Mouse (Mus musculus) CH12.LX (cell line): ENCODE data around the gene Rps3. TPM values are rescaled to one million over a fixed set of nuclear protein-coding genes. Genes with fewer than 3 reads are reported as not detected.

ENCODE experiments used
- DNase-seq: peaks from one replicate; pipeline ENCODE4 v3.0.0-alpha.2; 2013; ENCODE audit errors: extremely low read depth
- H3K27ac ChIP-seq: 2 replicates; pipeline ENCODE4 v1.5.1; 2012; ENCODE audit warnings: low read depth, mild to moderate bottlenecking, control low read depth, moderate library complexity; ENCODE audit not compliant: insufficient read depth
- H3K27me3 ChIP-seq: replicated peaks from 2 replicates; pipeline ENCODE3; 2012; ENCODE audit warnings: inconsistent platforms
- H3K36me3 ChIP-seq, 2 experiments: replicated peaks in 1 of 2; 2 replicates each; pipeline versions ENCODE3 to v1.6.1; 2012; ENCODE audit warnings: inconsistent platforms in 1 of 2, low read length in 1 of 2, mild to moderate bottlenecking in 1 of 2, mixed read lengths in 1 of 2, moderate library complexity in 1 of 2; ENCODE audit not compliant: control insufficient read depth in 1 of 2, insufficient read depth in 1 of 2
- H3K4me1 ChIP-seq, 2 experiments: 2 replicates each; pipeline ENCODE4 v1.6.1; 2012; ENCODE audit warnings: inconsistent platforms in 1 of 2, moderate library complexity in 1 of 2; ENCODE audit not compliant: insufficient read depth in 2 of 2, control insufficient read depth in 1 of 2
- H3K4me2 ChIP-seq: 2 replicates; pipeline ENCODE4 v1.6.1; 2012; ENCODE audit warnings: low read depth, mild to moderate bottlenecking, control low read depth; ENCODE audit not compliant: poor library complexity, insufficient read depth, severe bottlenecking
- H3K4me3 ChIP-seq, 3 experiments: fragments of 150-350 bp in 1 of 3; sonication (generic) in 1 of 3; replicated peaks in 1 of 3; 2 replicates each; pipeline versions ENCODE3 to v1.5.1; 2011 to 2012; ENCODE audit warnings: low read depth in 2 of 3, low read length in 2 of 3, mild to moderate bottlenecking in 2 of 3, moderate library complexity in 2 of 3, control low read depth in 1 of 3, improper control_type of control experiment in 1 of 3, inconsistent platforms in 1 of 3, mixed read lengths in 1 of 3; ENCODE audit not compliant: poor library complexity in 1 of 3
- H3K79me2 ChIP-seq: replicated peaks from 2 replicates; pipeline ENCODE4 v1.6.1; 2012; ENCODE audit warnings: mild to moderate bottlenecking, moderate library complexity; ENCODE audit not compliant: control insufficient read depth, poor library complexity, insufficient read depth, severe bottlenecking; ENCODE audit errors: extremely low read depth
- H3K9ac ChIP-seq: 2 replicates; pipeline ENCODE4 v1.6.1; 2012; ENCODE audit warnings: low read depth, mild to moderate bottlenecking, control low read depth, moderate library complexity; ENCODE audit not compliant: insufficient read depth
- H3K9me3 ChIP-seq: replicated peaks from 2 replicates; pipeline ENCODE3; 2012; ENCODE audit warnings: low read length, inconsistent platforms, mixed read lengths
- BHLHE40 ChIP-seq: IDR thresholded peaks from 2 replicates; pipeline ENCODE4 v1.6.1; 2011; ENCODE audit warnings: mild to moderate bottlenecking, low read depth, low read length, improper control_type of control experiment
- CHD1 ChIP-seq: IDR thresholded peaks from 2 replicates; pipeline ENCODE4 v1.6.1; 2012; ENCODE audit warnings: low read depth, low read length, improper control_type of control experiment, inconsistent platforms
- CHD2 ChIP-seq: IDR thresholded peaks from 2 replicates; pipeline ENCODE4 v1.6.1; 2011; ENCODE audit warnings: low read length, improper control_type of control experiment
- CTCF ChIP-seq, 2 experiments: IDR thresholded peaks in 1 of 2; conservative IDR thresholded peaks in 1 of 2; 2 replicates each; pipeline ENCODE4 v1.5.1; 2011 to 2012; ENCODE audit warnings: low read depth in 2 of 2, low read length in 2 of 2, improper control_type of control experiment in 1 of 2, inconsistent platforms in 1 of 2, mild to moderate bottlenecking in 1 of 2, moderate library complexity in 1 of 2
- E2F4 ChIP-seq: IDR thresholded peaks from 2 replicates; pipeline ENCODE4 v1.6.1; 2011; ENCODE audit warnings: low read depth, low read length, improper control_type of control experiment; ENCODE audit not compliant: insufficient replicate concordance
- ELF1 ChIP-seq: IDR thresholded peaks from 2 replicates; pipeline ENCODE4 v1.6.1; 2014; ENCODE audit warnings: low read depth, mild to moderate bottlenecking, inconsistent platforms, low read length, improper control_type of control experiment
- EP300 ChIP-seq: IDR thresholded peaks from 2 replicates; pipeline ENCODE4 v1.6.1; 2011; ENCODE audit warnings: low read length, improper control_type of control experiment
- ETS1 ChIP-seq: conservative IDR thresholded peaks from 2 replicates; pipeline ENCODE4 v1.6.1; 2012; ENCODE audit warnings: low read depth, mild to moderate bottlenecking, inconsistent platforms, low read length, improper control_type of control experiment, moderate library complexity
- HCFC1 ChIP-seq: IDR thresholded peaks from 2 replicates; pipeline ENCODE4 v1.6.1; 2012; ENCODE audit warnings: low read depth, mild to moderate bottlenecking, inconsistent platforms, low read length, improper control_type of control experiment
- IRF4 ChIP-seq: IDR thresholded peaks from 2 replicates; pipeline ENCODE4 v1.6.1; 2014; ENCODE audit warnings: low read depth, mild to moderate bottlenecking, inconsistent platforms, low read length, improper control_type of control experiment
- JUN ChIP-seq: IDR thresholded peaks from 2 replicates; pipeline ENCODE4 v1.6.1; 2011; ENCODE audit warnings: low read depth, mild to moderate bottlenecking, low read length, improper control_type of control experiment, moderate library complexity; ENCODE audit not compliant: insufficient read depth
- JUND ChIP-seq: conservative IDR thresholded peaks from 2 replicates; pipeline ENCODE4 v1.6.1; 2011; ENCODE audit warnings: low read depth, low read length, improper control_type of control experiment
- MAFK ChIP-seq: IDR thresholded peaks from 2 replicates; pipeline ENCODE4 v1.6.1; 2011; ENCODE audit warnings: low read length, improper control_type of control experiment; ENCODE audit not compliant: insufficient replicate concordance
- MAX ChIP-seq: IDR thresholded peaks from 2 replicates; pipeline ENCODE4 v1.6.1; 2011; ENCODE audit warnings: low read length, improper control_type of control experiment
- MAZ ChIP-seq: IDR thresholded peaks from 2 replicates; pipeline ENCODE4 v1.6.1; 2012; ENCODE audit warnings: low read depth, mild to moderate bottlenecking, inconsistent platforms, low read length, improper control_type of control experiment, moderate library complexity
- MEF2A ChIP-seq: IDR thresholded peaks from 2 replicates; pipeline ENCODE4 v1.6.1; 2014; ENCODE audit warnings: low read depth, mild to moderate bottlenecking, inconsistent platforms, low read length, improper control_type of control experiment, borderline replicate concordance
- MXI1 ChIP-seq: IDR thresholded peaks from 2 replicates; pipeline ENCODE4 v1.6.1; 2011; ENCODE audit warnings: mild to moderate bottlenecking, low read depth, low read length, improper control_type of control experiment
- MYC ChIP-seq: IDR thresholded peaks from 2 replicates; pipeline ENCODE4 v1.6.1; 2011; ENCODE audit warnings: low read depth, mild to moderate bottlenecking, improper control_type of control experiment, low read length
- NELFE ChIP-seq: IDR thresholded peaks from 2 replicates; pipeline ENCODE4 v1.6.1; 2011; ENCODE audit warnings: low read depth, low read length, improper control_type of control experiment
- NRF1 ChIP-seq: IDR thresholded peaks from 2 replicates; pipeline ENCODE4 v1.6.1; 2014; ENCODE audit warnings: low read depth, mild to moderate bottlenecking, inconsistent platforms, low read length, improper control_type of control experiment, moderate library complexity
- PAX5 ChIP-seq: IDR thresholded peaks from 2 replicates; pipeline ENCODE4 v1.6.1; 2012; ENCODE audit warnings: low read length, inconsistent platforms, mixed read lengths
- POLR2A ChIP-seq: IDR thresholded peaks from 2 replicates; pipeline ENCODE4 v1.6.1; 2011; ENCODE audit warnings: low read depth, mild to moderate bottlenecking, improper control_type of control experiment, low read length
- POLR2AphosphoS2 ChIP-seq: IDR thresholded peaks from 2 replicates; pipeline ENCODE4 v1.6.1; 2011; ENCODE audit warnings: low read depth, low read length, improper control_type of control experiment
- RAD21 ChIP-seq: IDR thresholded peaks from 2 replicates; pipeline ENCODE4 v1.6.1; 2011; ENCODE audit warnings: low read depth, mild to moderate bottlenecking, low read length, improper control_type of control experiment, moderate library complexity
- RCOR1 ChIP-seq: conservative IDR thresholded peaks from 2 replicates; pipeline ENCODE4 v1.6.1; 2012; ENCODE audit warnings: low read depth, mild to moderate bottlenecking, inconsistent platforms, low read length, improper control_type of control experiment
- SIN3A ChIP-seq: IDR thresholded peaks from 2 replicates; pipeline ENCODE4 v1.6.1; 2012; ENCODE audit warnings: low read length, improper control_type of control experiment, inconsistent platforms
- SMC3 ChIP-seq: IDR thresholded peaks from 2 replicates; pipeline ENCODE4 v1.6.1; 2011; ENCODE audit warnings: low read depth, low read length, improper control_type of control experiment
- TBP ChIP-seq: conservative IDR thresholded peaks from 2 replicates; pipeline ENCODE4 v1.6.1; 2011; ENCODE audit warnings: low read depth, low read length, improper control_type of control experiment
- TCF12 ChIP-seq: IDR thresholded peaks from 2 replicates; pipeline ENCODE4 v1.6.1; 2014; ENCODE audit warnings: low read depth, mild to moderate bottlenecking, inconsistent platforms, low read length, improper control_type of control experiment
- USF1 ChIP-seq: IDR thresholded peaks from 2 replicates; pipeline ENCODE4 v1.6.1; 2014; ENCODE audit warnings: low read depth, mild to moderate bottlenecking, inconsistent platforms, low read length, improper control_type of control experiment
- USF2 ChIP-seq: conservative IDR thresholded peaks from 2 replicates; pipeline ENCODE4 v1.6.1; 2011; ENCODE audit warnings: low read depth, low read length, improper control_type of control experiment
- ZC3H11A ChIP-seq: IDR thresholded peaks from 2 replicates; pipeline ENCODE4 v1.6.1; 2012; ENCODE audit warnings: low read depth, mild to moderate bottlenecking, inconsistent platforms, low read length, improper control_type of control experiment
- ZKSCAN1 ChIP-seq: IDR thresholded peaks from 2 replicates; pipeline ENCODE4 v1.6.1; 2012; ENCODE audit warnings: low read depth, inconsistent platforms, low read length, improper control_type of control experiment, borderline replicate concordance
- ZMIZ1 ChIP-seq: IDR thresholded peaks from 2 replicates; pipeline ENCODE4 v1.6.1; 2012; ENCODE audit warnings: low read depth, mild to moderate bottlenecking, inconsistent platforms, low read length, improper control_type of control experiment
- ZNF384 ChIP-seq: IDR thresholded peaks from 2 replicates; pipeline ENCODE4 v1.6.1; 2012; ENCODE audit warnings: low read depth, low read length, improper control_type of control experiment, inconsistent platforms
- dilution Hi-C: fragments of 300-500 bp; cut with MboI; formaldehyde crosslinking; loops from 2 replicates; pipeline ENCODE4 v1.14.3; 2020; ENCODE audit warnings: low sequenced_read_pairs; ENCODE audit not compliant: extremely low pct_unique_long_range_greater_than_20kb, extremely low pct_ligation_motif_present
- in situ Hi-C: fragments of 300-500 bp; cut with MboI; formaldehyde crosslinking; loops from 3 replicates; pipeline ENCODE4 v1.14.3; 2019; ENCODE audit warnings: low sequenced_read_pairs, low pct_ligation_motif_present, low pct_unique_long_range_greater_than_20kb, mixed read lengths
- polyA plus RNA-seq: library from polyadenylated mRNA; unstranded; fragments of >175 nt; gene quantifications from 2 replicates; pipeline ENCODE4 v1.2.1, GENCODE M21; 2012; ENCODE audit warnings: low read depth; ENCODE audit not compliant: insufficient read length
- total RNA-seq, 2 experiments: library from RNA; depleted of rRNA; stranded (reverse); fragments of 300-350 nt in 1 of 2; fragments of >200 nt in 1 of 2; gene quantifications; 2 replicates each; pipeline ENCODE4 v1.2.3; 2012 to 2014

The Rps3 gene
- total and polyA plus RNA-seq, 3 experiments: 1,738 to 3,699 (median 2,320) TPM

DNA sequence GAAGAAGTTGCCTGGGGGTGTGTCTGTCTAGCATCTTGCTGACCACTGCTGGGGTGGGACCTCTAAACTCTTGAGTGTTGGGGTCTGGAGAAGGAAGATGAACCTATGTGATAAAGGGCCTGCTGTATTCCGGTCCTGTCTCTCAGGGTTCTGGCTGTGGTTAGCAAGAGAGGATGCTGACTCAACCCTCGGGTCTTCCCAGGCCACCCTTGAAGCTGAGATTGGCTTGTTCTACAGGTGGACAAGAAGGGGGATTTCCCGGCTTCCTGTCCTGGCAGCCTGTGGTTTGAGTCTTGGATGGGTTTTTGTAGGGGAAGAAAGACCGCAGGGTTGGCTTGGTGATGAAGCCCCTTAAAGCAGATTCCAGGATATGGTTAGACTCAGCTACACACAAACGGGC, 54.7 kb downstream of the Rps3 start (continued):
- TF ChIP-seq ZC3H11A (no peak), CTCF (conservative IDR thresholded peaks at IDR 0.05 in 1 of 2, IDR thresholded peaks at IDR 0.05 in 1 of 2; ENCODE audit: low read depth in 2 of 2, low read length in 2 of 2) (no peak), IRF4 (peak; percentile 89), JUN (peak; percentile 71), USF1 (no peak), TBP (0 out of 2 replicates have a peak, but pooled peaks have one; percentile 23)

- Histone ChIP-seq H3K9ac (no peak overlapping the region; the same call in 1 of the 2 replicates), H3K4me1 (peaks cover 41 to 77% of the 10 kb centered on the region in 2 experiments), H3K27me3 (no peaks in the 10 kb centered on the region), H3K4me3 (peak overlapping the region in 1 of 3 experiments; percentile 10), H3K79me2 (no peaks in the 10 kb centered on the region), H3K4me2 (no peak overlapping the region), H3K27ac (peak overlapping the region; percentile 86), H3K9me3 (no peaks in the 10 kb centered on the region), H3K36me3 (peaks cover 0 to 23% of the 10 kb centered on the region in 2 experiments)
- dilution Hi-C loops: no loop called here
- no peak for TF ChIP-seq ZKSCAN1
- no peak for TF ChIP-seq JUND
- TF ChIP-seq ZNF384: no peak
- TF ChIP-seq ZC3H11A: no peak
- no peak for TF ChIP-seq MAZ
- no peak for TF ChIP-seq JUN
- no peak for TF ChIP-seq RCOR1
- no peak; the same call in 1 of the 2 replicates for TF ChIP-seq MXI1
- no peak for TF ChIP-seq MAFK
- no peak for TF ChIP-seq USF2
- no peak for TF ChIP-seq PAX5
- TF ChIP-seq IRF4: no peak
- TF ChIP-seq MYC: peak; percentile 84
- TF ChIP-seq HCFC1: no peak
- no peak for TF ChIP-seq E2F4
- TF ChIP-seq NELFE: no peak
- TF ChIP-seq ELF1: no peak
- TF ChIP-seq NRF1: peak; percentile 54
- TF ChIP-seq POLR2AphosphoS2: no peak
- TF ChIP-seq CHD1: no peak
- no peak for TF ChIP-seq CTCF (conservative IDR thresholded peaks at IDR 0.05 in 1 of 2, IDR thresholded peaks at IDR 0.05 in 1 of 2; ENCODE audit: low read depth in 2 of 2, low read length in 2 of 2)
- TF ChIP-seq SMC3: no peak
- TF ChIP-seq EP300: no peak
- TF ChIP-seq CHD2: no peak
- TF ChIP-seq USF1: no peak
- no peak for TF ChIP-seq SIN3A
- TF ChIP-seq MEF2A: no peak
- no peak for TF ChIP-seq RAD21
- TF ChIP-seq BHLHE40: peak; percentile 66
- peak; percentile 73; the same call in 1 of the 2 replicates for TF ChIP-seq MAX
- TF ChIP-seq ZMIZ1: no peak
- 0 out of 2 replicates have a peak, but pooled peaks have one; percentile 31 for TF ChIP-seq ETS1
- peak; percentile 23; the same call in 1 of the 2 replicates for TF ChIP-seq POLR2A
- TF ChIP-seq TCF12: peak; percentile 52
- in situ Hi-C loops: no loop called here
- peak; percentile 62 for DNase-seq
Measured at GRCm38 (mm10) chr7:99427987-99428386, 55.6 kb downstream of the Rps3 start.
